Mouse (Mus musculus) lung, postnatal 10 days (tissue): Measurements from ENCODE around the gene Bscl2.

Experiments used
- DNase-seq: peaks from one replicate; pipeline ENCODE4 v3.0.0; 2021

Gene Bscl2

GRCm38 (mm10) chr19:8837251-8837791 lies at the start of gene Bscl2:
TSS of gene Bscl2 (plus strand) at chr19:8837467.
- peak; percentile 88 for DNase-seq

DNA sequence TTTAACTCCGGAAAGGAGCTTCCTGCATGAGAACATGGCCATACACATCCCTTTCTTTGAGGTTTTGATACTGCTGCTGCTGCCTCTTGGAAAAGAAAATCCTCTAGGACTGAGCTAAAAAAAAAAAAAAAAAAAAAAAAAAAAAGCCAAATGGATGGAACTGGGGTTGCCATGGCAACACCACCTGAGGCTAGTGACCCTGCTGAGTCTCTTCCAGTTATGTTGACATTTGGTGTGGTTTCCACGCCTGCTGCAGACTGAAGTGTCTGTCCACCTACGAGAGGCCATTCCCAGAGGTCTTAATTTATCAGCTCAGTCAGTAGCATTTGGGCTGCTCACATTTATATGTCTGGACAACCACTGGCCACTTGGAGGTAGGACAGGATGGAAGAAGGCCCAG lies 48.7 kb upstream of the Bscl2 start:
- DNase-seq = no peak

DNA sequence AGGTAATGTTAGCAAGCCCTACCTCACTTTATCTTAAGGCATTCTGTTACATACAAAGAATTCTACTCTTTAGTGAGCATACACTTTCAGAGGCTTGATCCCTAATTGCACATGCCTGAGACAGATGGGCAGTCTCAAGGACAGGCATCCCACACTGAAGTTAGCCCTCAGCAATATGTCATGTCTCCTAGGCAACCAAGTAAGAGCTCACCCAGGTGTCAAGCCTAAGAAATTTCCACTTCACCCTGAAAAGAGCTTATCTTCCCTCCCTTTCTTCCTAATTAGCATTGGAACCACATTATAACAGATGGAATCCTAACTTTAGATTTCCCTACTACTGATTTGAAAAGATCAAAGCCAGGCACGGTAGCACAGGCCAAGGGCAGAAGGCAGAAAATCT lies 48.1 kb upstream of the Bscl2 start:
- DNase-seq = no peak

DNA sequence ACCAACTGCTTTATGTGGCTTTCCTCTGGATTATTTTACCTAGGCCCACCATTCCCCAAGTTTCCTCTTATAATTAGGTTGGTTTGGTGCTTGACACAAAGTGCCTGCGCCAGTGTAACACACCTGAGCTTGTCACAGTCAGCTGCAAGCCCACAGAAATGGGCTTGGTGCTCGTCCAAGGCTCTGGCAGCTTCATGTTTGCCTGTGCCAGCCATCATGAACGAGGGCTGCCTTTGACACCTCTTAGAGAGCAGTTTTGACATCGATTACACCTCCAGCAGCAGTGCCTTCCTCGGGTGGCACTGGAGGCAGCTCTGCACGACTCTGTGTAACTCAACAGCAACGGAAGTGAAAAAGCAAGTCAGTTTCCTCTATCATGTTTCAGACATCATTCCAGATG lies 47.1 kb upstream of the Bscl2 start:
- no peak for DNase-seq

- DNase-seq = peak; percentile 95
These were observed 38.9 kb upstream of the Bscl2 start, which contains the start of gene Polr2g for GRCm38 (mm10) chr19:8798264-8798946. TSS of gene Polr2g (minus strand) at chr19:8798577.

DNA sequence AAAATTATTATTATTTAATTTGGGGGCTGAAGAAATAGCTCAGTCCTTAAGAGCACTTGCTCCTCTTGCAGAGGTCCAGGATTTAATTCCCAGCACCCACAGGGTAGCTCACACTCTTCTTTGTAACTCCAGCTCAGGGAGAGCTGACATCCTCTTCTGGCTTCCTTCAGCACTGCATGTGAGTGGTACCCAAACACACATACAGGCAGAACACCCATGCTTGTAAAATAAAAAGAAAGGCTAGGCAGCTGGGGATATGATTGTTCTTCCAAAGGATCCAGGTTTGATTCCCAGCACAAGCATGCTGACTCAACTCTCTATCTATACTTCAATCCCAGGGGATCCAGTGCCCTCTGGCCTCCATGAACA lies 38.3 kb upstream of the Bscl2 start:
- no peak for DNase-seq

DNA sequence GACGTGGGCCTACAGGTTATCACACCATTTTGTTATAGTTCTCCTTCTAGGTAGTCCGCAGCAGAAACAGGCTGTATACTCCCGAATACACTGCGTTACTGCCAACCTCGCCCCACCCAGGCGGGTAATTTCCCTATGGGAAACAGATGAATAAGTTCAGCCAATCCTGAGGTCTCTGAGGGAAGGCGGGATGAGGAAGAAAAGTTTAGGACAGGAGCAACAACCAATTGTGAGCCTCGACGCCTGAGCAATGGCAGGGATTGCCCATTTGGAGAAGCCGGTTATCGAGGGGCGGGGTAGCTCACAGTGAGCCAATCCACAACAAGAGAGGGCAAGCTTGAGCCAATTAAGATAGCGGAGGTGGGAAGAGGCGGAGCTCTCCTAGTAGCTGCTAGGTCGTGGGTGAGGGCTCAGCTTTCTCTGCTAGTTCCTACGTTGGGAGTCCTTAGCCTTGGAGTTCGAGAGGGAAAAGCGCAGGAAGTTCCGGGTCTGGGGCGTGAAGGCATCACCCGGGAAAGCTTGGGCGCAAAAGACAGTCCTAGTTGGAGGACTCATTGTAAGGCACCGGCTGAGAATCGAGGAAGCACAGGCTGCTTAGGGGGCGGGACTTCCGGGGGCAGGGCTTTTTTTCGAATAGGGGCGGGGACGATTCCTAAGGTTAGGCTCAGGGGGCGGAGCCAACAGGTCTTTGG lies 35.0 kb upstream of the Bscl2 start, which contains the start of gene Zbtb3:
Gene Zbtb3 (plus strand): TSS at position 426 of the 692 bp plus-strand sequence.
- DNase-seq = peak; percentile 98

GRCm38 (mm10) chr19:8803204-8803780 lies 34.0 kb upstream of the Bscl2 start:
- DNase-seq = no peak

GRCm38 (mm10) chr19:8803879-8804660 lies 33.2 kb upstream of the Bscl2 start:
- DNase-seq = no peak

DNA sequence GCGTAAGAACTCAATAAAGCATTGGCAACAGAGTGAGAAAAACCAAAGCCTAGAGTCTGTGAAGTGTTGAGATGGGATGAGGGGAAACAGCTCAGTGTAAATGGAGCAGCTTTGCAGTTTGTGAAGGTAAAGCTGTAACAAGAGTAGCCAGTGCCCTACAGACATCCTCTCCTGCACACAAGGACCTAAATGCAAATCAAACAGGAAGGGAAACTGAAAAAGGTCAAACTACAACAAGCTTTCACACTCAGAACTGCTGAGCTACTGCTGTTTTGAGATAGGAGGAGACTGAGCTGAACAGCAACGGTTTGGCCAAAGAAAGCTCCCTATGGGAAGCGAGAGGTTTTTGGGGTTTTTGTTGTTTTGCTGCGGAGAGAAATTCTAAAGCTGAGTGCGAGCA lies 30.5 kb upstream of the Bscl2 start:
- DNase-seq = no peak

- DNase-seq = no peak
These were observed 21.5 kb upstream of the Bscl2 start for GRCm38 (mm10) chr19:8815812-8816211.

GRCm38 (mm10) chr19:8817001-8817400 lies 20.3 kb upstream of the Bscl2 start:
- no peak for DNase-seq

- DNase-seq = no peak
These were observed 18.9 kb upstream of the Bscl2 start for GRCm38 (mm10) chr19:8818301-8818798.

DNA sequence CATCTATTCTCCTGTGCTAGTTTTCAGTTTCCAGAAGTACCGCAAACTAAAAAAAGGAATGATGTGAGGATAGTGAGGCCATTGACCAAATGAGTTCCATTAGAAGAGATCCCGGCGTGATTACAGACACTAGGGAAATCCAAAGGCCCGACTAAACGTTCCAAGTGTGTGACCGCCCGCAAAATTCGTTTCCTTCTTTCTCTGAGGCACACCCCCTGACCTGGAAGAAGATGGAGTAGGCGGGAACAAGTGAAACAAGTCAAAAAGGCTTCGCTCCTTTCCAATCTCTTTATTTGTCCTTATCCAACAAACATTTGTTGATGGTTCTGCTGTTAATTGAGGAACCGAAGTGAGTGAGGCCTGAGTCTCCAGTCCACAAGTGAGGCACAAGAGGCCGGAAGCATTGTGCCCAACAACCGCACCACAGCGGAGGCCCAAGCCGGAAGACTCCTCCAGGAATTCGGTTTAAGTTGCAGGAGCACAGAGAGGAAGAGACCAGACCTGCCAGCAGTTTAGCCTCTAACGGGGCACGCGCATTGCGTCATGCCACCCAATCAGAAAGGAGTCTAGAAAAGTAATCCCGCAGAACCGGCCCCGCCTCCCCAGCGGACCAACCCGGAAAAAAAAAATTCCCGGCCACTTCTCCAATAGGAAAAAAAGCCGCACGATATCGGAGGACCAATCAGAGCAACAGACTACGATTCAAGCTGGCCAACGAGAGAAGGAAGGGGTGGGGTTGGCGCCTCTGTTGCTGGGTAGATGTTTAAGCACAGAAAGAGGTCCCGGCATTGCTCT lies 18.3 kb upstream of the Bscl2 start, which contains the start of gene Ttc9c:
Gene Ttc9c (minus strand): TSS at position 533 of the 795 bp plus-strand sequence.
- peak; percentile 99 for DNase-seq

DNA sequence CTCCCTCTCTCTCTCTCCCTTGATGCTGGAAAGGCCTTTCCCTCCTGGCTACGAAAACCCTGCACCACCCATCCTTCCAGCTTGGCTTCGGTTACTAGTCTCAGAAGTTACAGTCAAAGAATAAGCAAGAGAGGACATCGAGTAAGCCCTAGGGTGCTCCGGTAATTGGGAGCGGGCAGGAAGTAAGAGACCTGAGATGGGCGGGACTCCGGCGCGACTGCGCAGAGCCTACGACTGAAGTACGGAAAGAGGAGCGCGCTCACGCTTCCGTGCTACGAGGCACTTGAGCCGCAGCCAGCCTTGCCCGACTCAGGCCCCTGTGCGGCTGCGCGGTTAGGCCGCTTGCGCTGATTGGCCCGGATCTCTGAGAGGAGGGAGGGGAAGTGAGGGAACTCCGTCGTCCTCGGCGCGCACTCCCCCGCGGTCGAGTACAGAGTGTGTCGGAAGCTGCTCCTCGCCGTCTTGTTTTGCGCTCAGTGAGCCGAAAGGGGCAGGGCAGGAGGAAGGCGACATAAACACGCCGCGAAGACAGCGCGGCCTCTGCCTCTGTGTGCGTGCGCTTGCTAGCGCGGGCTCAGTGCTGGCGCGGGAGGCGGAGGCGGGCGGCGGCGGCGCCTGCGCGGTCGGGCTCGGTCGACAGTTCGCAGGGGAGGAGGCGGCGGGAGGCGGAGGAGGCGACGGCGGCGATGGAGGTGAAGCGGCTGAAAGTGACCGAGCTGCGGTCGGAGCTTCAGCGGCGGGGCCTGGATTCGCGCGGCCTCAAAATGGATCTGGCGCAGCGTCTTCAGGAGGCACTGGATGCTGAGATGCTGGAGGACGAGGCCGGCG lies 17.5 kb upstream of the Bscl2 start, which contains the start of gene Hnrnpul2:
Gene Hnrnpul2 (plus strand): TSS at position 415 of the 828 bp plus-strand sequence.
- DNase-seq = peak; percentile 99

GRCm38 (mm10) chr19:8820424-8820956 lies 16.8 kb upstream of the Bscl2 start:
- DNase-seq = no peak

- no peak for DNase-seq
These were observed 16.1 kb upstream of the Bscl2 start for GRCm38 (mm10) chr19:8821146-8821545.

DNA sequence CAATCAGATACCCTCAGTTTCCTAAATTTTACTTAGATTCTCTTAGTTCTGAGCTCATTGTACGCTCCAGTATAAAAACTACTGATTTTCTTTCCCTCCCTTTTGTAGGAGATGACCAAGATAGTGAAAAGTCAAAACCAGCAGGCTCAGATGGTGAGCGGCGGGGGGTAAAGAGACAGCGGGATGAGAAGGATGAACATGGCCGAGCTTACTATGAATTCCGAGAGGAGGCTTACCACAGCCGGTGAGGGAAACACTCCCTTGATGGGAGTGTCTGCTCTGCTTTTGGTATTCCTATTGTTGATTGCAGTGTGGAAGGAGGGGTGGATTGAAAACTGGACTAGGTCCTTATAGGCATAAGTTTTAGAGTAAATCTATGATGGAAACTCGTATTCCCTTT lies 14.6 kb upstream of the Bscl2 start:
- no peak for DNase-seq

DNA sequence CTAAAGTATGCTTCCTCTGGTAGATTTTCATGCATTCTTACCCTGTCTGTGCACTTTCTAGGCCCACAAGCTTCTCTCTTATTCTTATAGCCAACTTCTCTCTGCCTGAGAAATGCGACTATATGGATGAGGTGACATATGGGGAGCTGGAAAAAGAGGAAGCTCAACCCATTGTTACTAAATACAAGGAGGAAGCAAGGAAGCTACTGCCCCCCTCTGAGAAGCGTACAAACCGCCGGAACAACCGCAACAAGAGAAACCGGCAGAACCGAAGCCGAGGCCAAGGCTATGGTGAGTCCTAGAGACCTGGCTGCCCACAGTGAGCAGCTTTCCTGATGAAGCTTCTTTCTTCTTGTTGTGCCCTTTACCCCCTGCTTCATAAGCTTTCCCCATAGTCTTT lies 7.6 kb upstream of the Bscl2 start, which contains the start of gene AC129217.1:
Gene AC129217.1 (plus strand): TSS at position 114 of the 400 bp plus-strand sequence.
- no peak for DNase-seq

DNA sequence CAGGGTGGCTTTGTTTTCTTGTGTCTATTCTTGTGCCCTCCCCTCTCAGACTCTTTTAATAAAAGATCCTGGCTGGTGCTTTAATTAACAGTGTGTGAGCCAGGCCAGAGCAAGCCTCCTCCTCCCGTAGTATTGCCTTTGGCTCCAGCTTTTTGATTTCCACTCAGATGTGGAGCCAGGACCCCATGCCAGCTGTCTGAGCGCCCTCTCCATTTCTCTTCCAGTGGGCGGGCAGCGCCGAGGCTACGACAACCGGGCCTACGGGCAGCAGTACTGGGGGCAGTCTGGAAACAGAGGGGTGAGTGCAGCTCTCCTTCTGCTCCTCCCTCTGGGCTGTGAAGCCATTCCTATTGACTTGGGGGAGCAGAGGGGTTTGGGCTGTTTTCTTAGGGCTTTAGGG lies 6.6 kb upstream of the Bscl2 start:
- DNase-seq = no peak
